Mouse (Mus musculus) cerebellum, adult 18-20 months (tissue): Measurements from ENCODE around the gene Ttk.

Experiments used
- DNase-seq, 2 experiments: peaks; one replicate each; pipeline ENCODE4 v3.0.0; 2021

The Ttk gene

GRCm38 (mm10) chr9:83833811-83834747, at the start of gene Ttk:
Gene Ttk (plus strand): TSS chr9:83834689.
- DNase-seq = peak; percentile 89 to 91

- no peak for DNase-seq
Measured at GRCm38 (mm10) chr9:83785501-83785900, 49.0 kb upstream of the Ttk start.

GRCm38 (mm10) chr9:83789326-83789725, 45.2 kb upstream of the Ttk start:
- no peak for DNase-seq

- no peak for DNase-seq
Measured at GRCm38 (mm10) chr9:83796875-83797274, 37.6 kb upstream of the Ttk start.

- peak; percentile 63 to 74 for DNase-seq
Measured at GRCm38 (mm10) chr9:83797898-83798297, 36.6 kb upstream of the Ttk start.

GRCm38 (mm10) chr9:83804341-83804740, 30.1 kb upstream of the Ttk start:
- peak; percentile 19 to 36 for DNase-seq

- peak; percentile 48 to 52 for DNase-seq
Measured at GRCm38 (mm10) chr9:83805164-83805976, 29.1 kb upstream of the Ttk start.

GRCm38 (mm10) chr9:83805977-83806815, 28.3 kb upstream of the Ttk start, which contains the start of gene Elovl4:
Gene Elovl4 (minus strand): TSS chr9:83806277.
- DNase-seq = peak; percentile 91 to 96

GRCm38 (mm10) chr9:83807562-83807961, 26.9 kb upstream of the Ttk start:
- DNase-seq = peak; percentile 65 to 71

GRCm38 (mm10) chr9:83819188-83819587, 15.3 kb upstream of the Ttk start:
- DNase-seq = no peak

- DNase-seq = no peak
Measured at GRCm38 (mm10) chr9:83820976-83821375, 13.5 kb upstream of the Ttk start.

- no peak for DNase-seq
Measured at GRCm38 (mm10) chr9:83822925-83823324, 11.6 kb upstream of the Ttk start.

GRCm38 (mm10) chr9:83829896-83830295, 4.6 kb upstream of the Ttk start:
- DNase-seq = no peak

GRCm38 (mm10) chr9:83831152-83831551, 3.3 kb upstream of the Ttk start:
- DNase-seq = no peak

- no peak for DNase-seq
Measured at GRCm38 (mm10) chr9:83834748-83835313, 342 bp downstream of the Ttk start.

GRCm38 (mm10) chr9:83852464-83852863, 18.0 kb downstream of the Ttk start:
- DNase-seq = no peak

- DNase-seq = no peak
Measured at GRCm38 (mm10) chr9:83865165-83865564, 30.7 kb downstream of the Ttk start.

GRCm38 (mm10) chr9:83882191-83882590, 47.7 kb downstream of the Ttk start:
- DNase-seq = peak in 1 of 2 experiments; percentile 4

GRCm38 (mm10) chr9:83886149-83886548, 51.7 kb downstream of the Ttk start:
- DNase-seq = no peak

- DNase-seq = no peak
Measured at GRCm38 (mm10) chr9:83888214-83888613, 53.7 kb downstream of the Ttk start.

- DNase-seq = no peak
Measured at GRCm38 (mm10) chr9:83893073-83893472, 58.6 kb downstream of the Ttk start.

- DNase-seq = no peak
Measured at GRCm38 (mm10) chr9:83893767-83894330, 59.4 kb downstream of the Ttk start.
